In the genomic region with DNA sequence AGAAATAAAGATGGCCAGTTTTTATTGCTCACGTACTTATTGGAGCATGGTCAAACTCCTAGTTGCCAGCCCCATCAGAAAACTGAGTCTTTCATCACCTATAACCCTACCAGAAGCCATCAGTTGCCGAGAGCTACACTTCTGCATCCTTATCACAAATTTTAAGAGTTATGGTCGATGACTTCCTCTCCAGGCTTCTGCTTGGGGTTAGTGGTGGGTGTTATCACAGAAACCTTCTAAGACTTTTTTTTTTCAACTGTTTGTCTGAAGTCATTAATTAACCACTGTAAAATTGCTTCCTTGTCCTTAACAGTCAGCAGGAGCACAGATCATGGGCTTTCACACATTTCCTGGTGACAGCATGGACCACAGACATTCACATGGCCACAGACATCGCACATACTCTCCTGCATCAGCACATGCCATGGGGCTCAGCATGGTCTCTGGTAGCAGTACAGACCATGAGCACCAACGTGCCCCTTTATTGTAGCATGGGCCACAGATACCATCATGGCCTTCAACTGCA, we compare ENCODE assay signal across 32 mouse cellular contexts. TPM values are rescaled to one million over a fixed set of nuclear protein-coding genes. Genes with fewer than 3 reads are reported as not detected.
DNase-seq lines count a peak whose midpoint lies in the region; ATAC-seq and TF ChIP-seq lines count a peak whose summit lies in the region.
"Had no signal": no experiment of that assay in that cellular context is flagged by ENCODE, and none has a peak within 500 bp of the region (broad histone marks: within the 10 kb centered on the region; RNA-seq: fewer than 3 reads in every experiment).

No protein-coding gene starts in this region.

- no peak for TF ChIP-seq EP300 in heart, adult 2 months (IDR thresholded peaks at IDR 0.05; ENCODE audit: insufficient read depth, low read depth, low read length)

- WGBS in heart, adult 2 months: 60% methylated on average over 5 of the region's 5 CpGs
- 87% methylated on average over 5 of the region's 5 CpGs for WGBS in midbrain, postnatal 0 days

- H3K79me2 ChIP-seq in heart, adult 2 months (replicated peaks; ENCODE audit: control insufficient read depth, insufficient read depth, low read length): no peaks in the 10 kb centered on the region

- peak overlapping the region; percentile 78 for H3K4me3 ChIP-seq in megakaryocyte, embryonic 14.5 days (replicated peaks)
- H3K4me3 ChIP-seq in heart, adult 2 months: no peak overlapping the region
- no peak overlapping the region for H3K4me3 ChIP-seq in midbrain, postnatal 0 days (ENCODE audit: low read depth, low read length)
- H3K4me3 ChIP-seq: embryonic facial prominence, embryonic 12.5 days; embryonic facial prominence, embryonic 15.5 days; gastrocnemius, adult 2 months; heart, embryonic 10.5 days; heart, embryonic 13.5 days; hindbrain, embryonic 12.5 days; hindbrain, embryonic 15.5 days had no signal

- H3K9ac ChIP-seq in heart, adult 2 months (ENCODE audit: low read depth, low read length): no peak overlapping the region
- no peak overlapping the region for H3K9ac ChIP-seq in midbrain, postnatal 0 days (replicated peaks; ENCODE audit: low read length, poor library complexity, severe bottlenecking)
- H3K9ac ChIP-seq: embryonic facial prominence, embryonic 12.5 days; embryonic facial prominence, embryonic 15.5 days; forebrain, postnatal 0 days; heart, embryonic 13.5 days; hindbrain, embryonic 12.5 days; hindbrain, embryonic 15.5 days had no signal

- DNase-seq in adrenal gland, adult 18-20 months (ENCODE audit: low spot score in 2 of 2): no peak
- DNase-seq in heart, adult 2 months: no peak
- DNase-seq in midbrain, postnatal 0 days (ENCODE audit: low spot score): no peak
- DNase-seq: adrenal gland, postnatal 10 days; adrenal gland, postnatal 36 days; cerebellum, adult 11-12 months; cerebellum, adult 9-10 months; cerebellum, postnatal 14 days; forebrain, postnatal 0 days; gastrocnemius, adult 2 months; gastrocnemius, postnatal 14 days; heart, adult 18-20 months; heart, postnatal 14 days; heart, postnatal 4 days had no signal

- TF ChIP-seq CTCF in heart, adult 2 months (IDR thresholded peaks at IDR 0.05): no peak
- TF ChIP-seq CTCF in midbrain, postnatal 0 days (IDR thresholded peaks at IDR 0.05): no peak

- no peak for TF ChIP-seq POLR2A in heart, adult 2 months (IDR thresholded peaks at IDR 0.05; ENCODE audit: insufficient read depth, low read depth, low read length)

- H3K36me3 ChIP-seq in megakaryocyte, embryonic 14.5 days (replicated peaks; ENCODE audit: low read length): no peaks in the 10 kb centered on the region
- no peaks in the 10 kb centered on the region for H3K36me3 ChIP-seq in heart, adult 2 months (ENCODE audit: control insufficient read depth, insufficient read depth, low read length)
- no peaks in the 10 kb centered on the region for H3K36me3 ChIP-seq in midbrain, postnatal 0 days (ENCODE audit: insufficient read depth, low read length)
- H3K36me3 ChIP-seq: embryonic facial prominence, embryonic 12.5 days; embryonic facial prominence, embryonic 15.5 days; heart, embryonic 10.5 days; heart, embryonic 13.5 days; hindbrain, embryonic 12.5 days; hindbrain, embryonic 15.5 days had no signal

- peaks cover 12% of the 10 kb centered on the region for H3K27me3 ChIP-seq in megakaryocyte, embryonic 14.5 days (replicated peaks)
- H3K27me3 ChIP-seq in heart, adult 2 months (ENCODE audit: control insufficient read depth, insufficient read depth, low read length): no peaks in the 10 kb centered on the region; the same call in 1 of the 2 replicates
- H3K27me3 ChIP-seq in midbrain, postnatal 0 days (ENCODE audit: insufficient read depth, low read length): no peaks in the 10 kb centered on the region
- H3K27me3 ChIP-seq: embryonic facial prominence, embryonic 12.5 days; embryonic facial prominence, embryonic 15.5 days; heart, embryonic 13.5 days; hindbrain, embryonic 12.5 days; hindbrain, embryonic 15.5 days had no signal

- H3K27ac ChIP-seq in heart, adult 2 months: no peak overlapping the region
- no peak overlapping the region for H3K27ac ChIP-seq in midbrain, postnatal 0 days (ENCODE audit: low read depth, low read length)
- H3K27ac ChIP-seq: embryonic facial prominence, embryonic 12.5 days; embryonic facial prominence, embryonic 15.5 days; gastrocnemius, adult 2 months; heart, embryonic 10.5 days; heart, embryonic 13.5 days; hindbrain, embryonic 12.5 days; hindbrain, embryonic 15.5 days had no signal

- peaks cover 21% of the 10 kb centered on the region for H3K4me1 ChIP-seq in megakaryocyte, embryonic 14.5 days
- H3K4me1 ChIP-seq in heart, adult 2 months (ENCODE audit: control insufficient read depth, insufficient read depth, low read length): no peaks in the 10 kb centered on the region
- no peaks in the 10 kb centered on the region for H3K4me1 ChIP-seq in midbrain, postnatal 0 days (ENCODE audit: insufficient read depth, low read length)
- H3K4me1 ChIP-seq: embryonic facial prominence, embryonic 12.5 days; embryonic facial prominence, embryonic 15.5 days; heart, embryonic 10.5 days; heart, embryonic 13.5 days; hindbrain, embryonic 12.5 days; hindbrain, embryonic 15.5 days had no signal

- ATAC-seq in megakaryocyte, adult 5-6 weeks (ENCODE audit: poor library complexity, severe bottlenecking): no peak
- peak; percentile 98 for ATAC-seq in common myeloid progenitor, adult 5-6 weeks (replicated peaks; ENCODE audit: low read depth, poor library complexity, severe bottlenecking)
- ATAC-seq in megakaryocyte progenitor cell, adult 5-6 weeks (replicated peaks; ENCODE audit: poor library complexity): peak; percentile 93
- no peak for ATAC-seq in midbrain, postnatal 0 days (ENCODE audit: low FRiP score)
- ATAC-seq: CD4-positive, CD25-positive, alpha-beta regulatory T cell, adult 4 months; forebrain, embryonic 14.5 days; forebrain, postnatal 0 days; intestine, postnatal 0 days; Patski had no signal

- no peak overlapping the region for H3K4me2 ChIP-seq in midbrain, postnatal 0 days (ENCODE audit: low read depth, low read length, poor library complexity, severe bottlenecking)
- H3K4me2 ChIP-seq: embryonic facial prominence, embryonic 12.5 days; embryonic facial prominence, embryonic 15.5 days; heart, embryonic 13.5 days; hindbrain, embryonic 12.5 days; hindbrain, embryonic 15.5 days had no signal

- peaks cover 9% of the 10 kb centered on the region for H3K9me3 ChIP-seq in megakaryocyte, embryonic 14.5 days
- H3K9me3 ChIP-seq in midbrain, postnatal 0 days (ENCODE audit: low read length): peaks cover 3% of the 10 kb centered on the region; the same call in 1 of the 2 replicates
- H3K9me3 ChIP-seq: embryonic facial prominence, embryonic 12.5 days; embryonic facial prominence, embryonic 15.5 days; heart, embryonic 10.5 days; heart, embryonic 13.5 days; hindbrain, embryonic 12.5 days; hindbrain, embryonic 15.5 days had no signal

- intact Hi-C loops in heart, adult 2 months (cut with DNase I): no loop called here

RNA-seq across cellular contexts. Expression of a gene that starts 50.3 kb away (rescaled TPM):
- not detected in 2 replicates for polyA plus RNA-seq in megakaryocyte, embryonic 14.5 days (2012; ENCODE audit: insufficient read depth, low replicate concordance)
- not detected in 2 replicates for total RNA-seq in megakaryocyte, adult 5-6 weeks (2015)
- total RNA-seq in megakaryocyte, adult 5-6 weeks (2017): not detected in 2 replicates
- not detected in 2 replicates for total RNA-seq in common myeloid progenitor, adult 5-6 weeks (2017)
- not detected in 2 replicates for total RNA-seq in megakaryocyte progenitor cell, adult 5-6 weeks (2015)
- not detected in 2 replicates for total RNA-seq in megakaryocyte progenitor cell, adult 5-6 weeks (2017)
- not detected for total RNA-seq in adrenal gland, adult 18-20 months (2021)
- not detected for total RNA-seq in heart, adult 2 months (2021)
- not detected in 2 replicates for polyA plus RNA-seq in heart, adult 2 months (2012; rRNA removed)
- 5.8 and 10.0 TPM in 2 replicates for total RNA-seq in midbrain, postnatal 0 days (2014; rRNA removed)
- 10.1 and 10.3 TPM in 2 replicates for polyA plus RNA-seq in midbrain, postnatal 0 days (2015; fragmentation: Nextera tagmentation; extraction: Ambion mirVana)
- total RNA-seq: adrenal gland, postnatal 10 days; adrenal gland, postnatal 36 days; gastrocnemius, adult 2 months; gastrocnemius, postnatal 14 days; gastrocnemius, postnatal 4 days; heart, adult 18-20 months; heart, postnatal 14 days; heart, postnatal 4 days had no signal
- polyA plus RNA-seq: C2C12; CD4-positive, CD25-positive, alpha-beta regulatory T cell, adult 4 months; heart, embryonic 10.5 days; heart, embryonic 16.5 days; intestine, embryonic 14.5 days; Patski had no signal

Comparison
In these comparisons a context has a peak if more than half of its experiments do, and no peak if none do; other contexts are left out.
1. ATAC-seq: peak in common myeloid progenitor, adult 5-6 weeks (single experiment) and megakaryocyte progenitor cell, adult 5-6 weeks (single experiment); none in megakaryocyte, adult 5-6 weeks (single experiment) and midbrain, postnatal 0 days (single experiment).